Mouse (Mus musculus) ovary, postnatal 36 days (tissue): ENCODE measurements around the gene Dlgap4.
A peak's percentile ranks its signal among the peaks of the same experiment; 100 is the strongest.

ENCODE experiments used
- DNase-seq: peaks from one replicate; pipeline ENCODE4 v3.0.0; 2022; ENCODE audit warnings: low spot score, mixed read lengths

Gene Dlgap4

GRCm38 (mm10) chr2:156659981-156660380 lies 46.5 kb downstream of the Dlgap4 start:
- no peak for DNase-seq

- no peak for DNase-seq
Measured at GRCm38 (mm10) chr2:156663162-156663561, 49.7 kb downstream of the Dlgap4 start.

GRCm38 (mm10) chr2:156664407-156664806 lies 50.9 kb downstream of the Dlgap4 start:
- DNase-seq, result no peak

- no peak for DNase-seq
Measured at GRCm38 (mm10) chr2:156664993-156665518, 51.6 kb downstream of the Dlgap4 start.

- DNase-seq, result no peak
Measured at GRCm38 (mm10) chr2:156665620-156666196, 52.2 kb downstream of the Dlgap4 start.

GRCm38 (mm10) chr2:156666231-156666630 lies 52.7 kb downstream of the Dlgap4 start:
- no peak for DNase-seq

GRCm38 (mm10) chr2:156667290-156667689 lies 53.8 kb downstream of the Dlgap4 start:
- DNase-seq, result no peak

GRCm38 (mm10) chr2:156668625-156669024 lies 55.1 kb downstream of the Dlgap4 start:
- DNase-seq, result no peak

GRCm38 (mm10) chr2:156673307-156673706 lies 59.8 kb downstream of the Dlgap4 start:
- DNase-seq, result no peak

GRCm38 (mm10) chr2:156673881-156674669 lies 60.6 kb downstream of the Dlgap4 start:
- no peak for DNase-seq

GRCm38 (mm10) chr2:156676885-156677284 lies 63.4 kb downstream of the Dlgap4 start:
- DNase-seq, result peak; percentile 47

GRCm38 (mm10) chr2:156678112-156678511 lies 64.6 kb downstream of the Dlgap4 start:
- no peak for DNase-seq

GRCm38 (mm10) chr2:156682965-156683364 lies 69.5 kb downstream of the Dlgap4 start:
- DNase-seq, result no peak

GRCm38 (mm10) chr2:156685999-156686398 lies 72.5 kb downstream of the Dlgap4 start:
- DNase-seq, result no peak

- DNase-seq, result no peak
Measured at GRCm38 (mm10) chr2:156686754-156687153, 73.2 kb downstream of the Dlgap4 start.

GRCm38 (mm10) chr2:156688604-156689003 lies 75.1 kb downstream of the Dlgap4 start:
- DNase-seq, result no peak

GRCm38 (mm10) chr2:156690833-156691232 lies 77.3 kb downstream of the Dlgap4 start:
- DNase-seq, result no peak

GRCm38 (mm10) chr2:156691746-156692145 lies 78.2 kb downstream of the Dlgap4 start:
- no peak for DNase-seq

- no peak for DNase-seq
Measured at GRCm38 (mm10) chr2:156693241-156693807, 79.8 kb downstream of the Dlgap4 start.

- no peak for DNase-seq
Measured at GRCm38 (mm10) chr2:156697261-156697660, 83.8 kb downstream of the Dlgap4 start.

- DNase-seq, result no peak
Measured at GRCm38 (mm10) chr2:156698168-156698567, 84.7 kb downstream of the Dlgap4 start.

GRCm38 (mm10) chr2:156705473-156705872 lies 92.0 kb downstream of the Dlgap4 start:
- DNase-seq, result peak; percentile 79

- DNase-seq, result no peak
Measured at GRCm38 (mm10) chr2:156716683-156717082, 103.2 kb downstream of the Dlgap4 start.
